Mouse (Mus musculus): ENCODE results near the gene Luc7l3.

Gene Luc7l3

GRCm38 (mm10) chr11:94336551-94336950, 14.8 kb upstream of the Luc7l3 start:
- DNase-seq (ENCODE audit: low spot score) = no peak

- no peak for DNase-seq (ENCODE audit: low spot score)
Measured at GRCm38 (mm10) chr11:94334386-94334968, 12.7 kb upstream of the Luc7l3 start.

DNA sequence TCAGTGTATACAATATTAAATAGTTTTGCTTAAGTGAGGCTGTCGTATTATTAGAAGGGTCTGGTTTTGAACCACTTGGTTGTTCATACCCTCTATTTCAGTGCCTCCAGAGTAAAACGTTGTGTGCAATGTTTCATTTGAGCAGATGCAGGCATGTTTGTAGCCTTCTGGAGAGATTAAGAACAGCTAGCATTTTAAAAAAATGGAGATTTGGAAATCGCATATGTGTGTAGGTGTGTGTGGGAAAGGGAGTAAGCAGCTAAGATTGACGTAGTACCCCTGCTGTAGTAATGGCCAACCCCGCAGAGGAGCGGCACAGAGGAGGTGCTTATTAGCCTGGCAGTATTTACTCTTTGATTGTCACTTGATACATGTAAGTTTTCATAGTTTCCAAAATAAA, 10.9 kb upstream of the Luc7l3 start:
- DNase-seq (ENCODE audit: low spot score) = no peak

- no peak for DNase-seq (ENCODE audit: low spot score)
Measured at GRCm38 (mm10) chr11:94330211-94330610, 8.4 kb upstream of the Luc7l3 start.

- DNase-seq (ENCODE audit: low spot score) = peak; percentile 59
Measured at GRCm38 (mm10) chr11:94329270-94329891, 7.6 kb upstream of the Luc7l3 start.

DNA sequence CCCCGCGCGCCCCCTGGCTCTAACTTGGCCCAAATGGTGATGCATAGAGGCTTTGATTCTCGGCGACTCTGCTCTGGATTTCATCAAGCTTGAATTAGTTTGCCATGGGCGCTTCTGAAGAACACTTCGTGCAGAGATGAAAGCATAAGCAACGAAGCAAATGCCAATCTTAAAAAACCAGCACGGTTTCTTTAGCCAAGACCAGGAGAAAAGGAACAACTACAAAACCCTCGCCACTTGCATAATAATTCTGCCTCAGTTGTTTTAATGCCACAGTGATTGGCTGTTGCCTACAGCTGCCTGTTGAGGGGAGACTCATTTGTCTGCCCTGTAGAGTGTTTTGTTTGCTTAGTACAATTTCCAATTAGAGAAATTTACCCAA, 6.8 kb upstream of the Luc7l3 start:
- peak; percentile 30 for DNase-seq (ENCODE audit: low spot score)

DNA sequence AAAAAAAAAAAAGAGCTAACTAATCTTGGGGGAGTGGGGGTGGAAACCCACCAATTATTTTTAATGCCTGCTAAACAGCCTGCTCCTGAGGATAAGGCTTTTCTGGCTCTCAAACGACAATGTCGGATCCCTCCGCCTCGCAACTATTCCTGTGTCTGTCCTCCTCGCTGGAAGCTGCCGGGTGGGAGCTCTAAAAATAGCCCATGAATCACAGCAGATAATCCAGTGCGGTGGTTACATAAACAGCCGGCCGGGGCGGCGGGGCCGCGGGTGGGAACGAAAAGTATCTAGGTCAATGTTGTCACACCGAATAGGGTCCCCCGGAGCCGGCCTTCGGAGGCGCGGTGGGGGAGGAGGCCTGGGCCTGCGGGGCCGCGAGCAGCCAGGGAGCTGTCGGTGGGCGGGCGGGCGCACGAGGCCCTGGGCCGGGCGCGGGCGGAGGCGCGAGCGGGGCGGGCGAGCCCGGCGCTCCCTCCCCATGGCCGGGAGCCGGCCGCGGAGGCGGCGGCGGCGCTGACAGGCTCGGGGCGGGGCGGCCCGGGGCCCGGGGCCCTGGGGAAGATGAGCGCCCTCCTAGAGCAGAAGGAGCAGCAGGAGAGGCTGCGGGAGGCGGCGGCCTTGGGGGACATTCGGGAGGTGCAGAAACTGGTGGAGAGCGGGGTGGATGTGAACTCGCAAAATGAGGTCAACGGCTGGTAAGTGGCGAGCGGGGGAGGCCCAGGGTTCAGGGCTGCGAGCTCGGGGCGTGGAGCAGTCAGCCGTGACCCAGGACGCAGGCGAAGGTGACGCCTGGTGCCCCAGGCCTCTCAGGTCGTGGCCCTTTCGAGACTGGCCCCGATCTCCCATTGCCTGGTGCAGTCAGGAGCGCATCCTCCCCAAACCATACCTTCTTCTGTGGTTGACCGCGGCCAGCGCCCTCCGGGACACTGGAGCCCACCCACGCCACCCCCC, 6.2 kb upstream of the Luc7l3 start, which contains the start of gene Ankrd40:
Gene Ankrd40, plus strand, starts transcription at position 309 of the 951 bp plus-strand sequence.
- DNase-seq (ENCODE audit: low spot score) = peak; percentile 97

- no peak for DNase-seq (ENCODE audit: low spot score)
Measured at GRCm38 (mm10) chr11:94326961-94327411, 5.2 kb upstream of the Luc7l3 start.

- no peak for DNase-seq (ENCODE audit: low spot score)
Measured at GRCm38 (mm10) chr11:94324618-94325017, 2.8 kb upstream of the Luc7l3 start.

DNA sequence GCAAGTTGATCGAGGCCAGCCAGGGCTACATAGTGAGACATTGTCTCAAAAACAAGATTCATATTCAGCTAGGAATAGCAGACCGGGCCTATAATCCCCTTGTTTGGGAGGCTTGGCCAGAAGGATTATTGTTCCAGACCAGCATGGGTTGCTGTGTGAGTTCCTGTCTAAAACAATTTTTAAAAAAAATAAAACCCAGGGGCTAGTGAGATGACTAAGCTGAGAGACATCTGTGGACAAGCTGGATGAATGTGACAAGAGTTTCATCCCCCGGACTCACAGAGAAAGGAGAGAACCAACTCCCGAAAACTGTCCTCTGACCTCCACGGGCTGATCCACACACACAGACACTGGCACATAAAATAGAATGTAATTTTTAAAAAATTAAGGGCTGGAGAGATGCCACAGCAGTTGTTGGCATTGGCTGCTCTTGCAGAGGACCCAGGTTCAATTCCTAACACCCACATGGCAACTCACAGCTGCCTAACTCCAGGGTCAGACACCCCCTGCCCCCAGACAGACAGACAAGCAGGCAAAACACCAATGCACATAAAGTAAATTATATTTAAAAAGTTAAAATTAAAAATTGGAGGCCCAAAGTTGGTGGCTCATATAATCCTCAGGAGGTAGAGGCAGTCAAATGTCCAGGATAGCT, 1.6 kb upstream of the Luc7l3 start:
- no peak for DNase-seq (ENCODE audit: low spot score)

DNA sequence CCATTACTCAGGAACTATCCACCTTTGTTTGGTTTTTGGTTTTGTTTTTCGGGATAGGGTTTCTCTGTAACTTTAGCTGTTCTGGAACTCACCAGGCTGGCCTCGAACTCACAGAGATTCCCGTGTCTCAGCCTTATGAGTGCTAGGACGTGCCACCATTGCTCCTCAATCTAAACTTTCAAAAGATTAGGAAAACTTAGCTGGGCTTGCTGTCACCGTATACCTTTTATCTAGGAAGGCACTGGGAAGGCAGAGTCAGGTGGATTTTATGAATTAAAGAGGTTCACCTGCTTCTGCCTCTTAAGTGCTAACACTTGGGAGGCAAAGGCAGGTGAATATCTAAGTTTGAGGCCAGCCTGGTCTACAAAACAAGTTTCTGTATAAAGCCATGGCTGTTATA, 848 bp upstream of the Luc7l3 start:
- no peak for DNase-seq (ENCODE audit: low spot score)

GRCm38 (mm10) chr11:94320969-94321930, 538 bp downstream of the Luc7l3 start:
- no peak for DNase-seq (ENCODE audit: low spot score)

DNA sequence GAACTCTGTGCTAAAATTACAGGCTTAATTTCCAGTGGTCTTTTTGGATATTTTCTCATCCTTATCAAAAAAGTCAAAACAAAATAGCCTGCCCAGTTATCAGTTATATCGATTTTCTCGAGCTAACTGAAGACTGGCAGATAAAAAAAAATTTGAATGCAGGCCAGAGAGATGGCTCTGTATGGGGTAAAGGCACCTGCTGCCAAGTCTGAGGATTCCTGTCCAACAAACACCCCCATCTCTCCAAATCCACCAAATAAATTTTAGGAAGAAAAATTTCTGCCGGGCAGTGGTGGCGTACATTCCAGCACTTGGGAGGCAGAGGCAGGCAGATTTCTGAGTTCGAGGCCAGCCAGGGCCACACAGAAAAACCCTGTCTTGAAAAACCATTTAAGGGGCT, 3.7 kb downstream of the Luc7l3 start:
- DNase-seq (ENCODE audit: low spot score) = no peak

DNA sequence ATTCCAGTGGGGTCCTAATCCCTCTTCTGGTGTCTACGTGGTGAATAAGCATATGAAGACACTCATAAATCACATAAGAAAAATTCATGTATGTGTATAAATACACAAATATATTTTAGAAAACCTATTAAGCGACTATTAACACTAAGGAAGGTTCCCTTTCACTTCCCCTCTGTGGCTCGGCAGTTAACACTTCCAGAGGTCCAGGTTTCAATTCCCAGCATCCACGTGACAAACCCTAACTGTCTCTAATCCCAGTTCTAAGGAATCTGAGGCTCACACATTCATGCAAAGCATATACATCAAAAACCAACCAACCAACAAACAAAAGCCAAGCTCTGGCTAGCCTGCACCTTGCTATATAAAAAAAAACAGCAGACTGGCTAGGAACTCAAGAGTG, 4.3 kb downstream of the Luc7l3 start:
- no peak for DNase-seq (ENCODE audit: low spot score)

DNA sequence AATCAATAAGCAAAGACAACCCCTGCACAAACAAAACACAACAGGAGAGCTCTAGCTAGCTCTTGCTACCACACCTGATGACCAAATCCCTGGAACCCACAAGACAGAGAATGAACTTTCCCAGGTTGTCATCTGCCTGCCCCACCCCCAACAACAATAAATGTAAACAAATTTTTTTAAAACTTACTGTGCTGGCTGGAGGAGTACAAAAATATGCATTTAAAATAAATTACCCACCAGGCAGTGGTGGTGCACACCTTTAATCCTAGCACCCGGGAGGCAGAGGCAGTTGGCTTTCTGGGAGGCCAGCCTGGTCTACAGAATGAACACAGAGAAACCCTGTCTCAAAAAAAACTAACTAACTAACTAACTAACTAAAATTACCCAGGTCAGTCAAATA, 4.8 kb downstream of the Luc7l3 start:
- DNase-seq (ENCODE audit: low spot score) = no peak

DNA sequence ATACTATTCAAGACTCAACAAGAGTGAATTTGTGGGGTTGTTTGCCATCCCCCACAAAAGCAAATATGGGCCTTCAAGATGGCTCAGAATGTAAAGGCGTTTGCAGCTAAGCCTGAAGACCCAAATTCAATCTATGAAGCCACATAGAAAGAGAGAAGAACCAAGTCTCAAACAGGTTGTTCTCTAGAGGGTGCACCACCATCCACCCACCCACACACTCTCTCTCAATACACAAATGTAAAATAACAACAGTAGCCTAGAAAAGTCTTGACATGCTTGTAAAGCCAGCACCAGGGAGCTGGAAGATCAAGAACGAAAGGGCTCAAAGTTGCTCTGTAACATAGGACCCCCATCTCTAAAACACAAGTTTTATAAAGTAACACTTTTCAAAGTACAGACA, 5.3 kb downstream of the Luc7l3 start:
- DNase-seq (ENCODE audit: low spot score) = no peak

GRCm38 (mm10) chr11:94315308-94315707, 6.5 kb downstream of the Luc7l3 start:
- DNase-seq (ENCODE audit: low spot score) = no peak

- no peak for DNase-seq (ENCODE audit: low spot score)
Measured at GRCm38 (mm10) chr11:94314098-94314652, 7.6 kb downstream of the Luc7l3 start.

DNA sequence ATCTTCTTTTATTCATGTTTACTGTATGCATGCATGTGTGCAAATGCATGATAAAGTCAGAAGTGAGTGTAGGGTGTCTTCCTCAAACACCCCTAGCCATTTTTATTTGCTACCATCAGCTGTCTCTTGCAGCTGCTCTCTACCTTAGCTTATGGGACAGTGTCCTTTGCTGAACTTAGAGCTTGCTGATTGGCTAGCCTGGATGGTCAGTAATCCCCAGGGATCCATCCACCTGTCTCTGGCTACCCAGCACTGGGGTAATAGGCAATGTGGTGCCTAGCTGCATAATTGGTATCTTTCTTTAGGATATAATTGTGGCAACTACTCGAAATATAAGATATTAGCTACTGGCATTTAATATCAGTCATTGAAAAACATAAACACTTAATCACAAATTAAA, 9.1 kb downstream of the Luc7l3 start:
- DNase-seq (ENCODE audit: low spot score) = no peak

DNA sequence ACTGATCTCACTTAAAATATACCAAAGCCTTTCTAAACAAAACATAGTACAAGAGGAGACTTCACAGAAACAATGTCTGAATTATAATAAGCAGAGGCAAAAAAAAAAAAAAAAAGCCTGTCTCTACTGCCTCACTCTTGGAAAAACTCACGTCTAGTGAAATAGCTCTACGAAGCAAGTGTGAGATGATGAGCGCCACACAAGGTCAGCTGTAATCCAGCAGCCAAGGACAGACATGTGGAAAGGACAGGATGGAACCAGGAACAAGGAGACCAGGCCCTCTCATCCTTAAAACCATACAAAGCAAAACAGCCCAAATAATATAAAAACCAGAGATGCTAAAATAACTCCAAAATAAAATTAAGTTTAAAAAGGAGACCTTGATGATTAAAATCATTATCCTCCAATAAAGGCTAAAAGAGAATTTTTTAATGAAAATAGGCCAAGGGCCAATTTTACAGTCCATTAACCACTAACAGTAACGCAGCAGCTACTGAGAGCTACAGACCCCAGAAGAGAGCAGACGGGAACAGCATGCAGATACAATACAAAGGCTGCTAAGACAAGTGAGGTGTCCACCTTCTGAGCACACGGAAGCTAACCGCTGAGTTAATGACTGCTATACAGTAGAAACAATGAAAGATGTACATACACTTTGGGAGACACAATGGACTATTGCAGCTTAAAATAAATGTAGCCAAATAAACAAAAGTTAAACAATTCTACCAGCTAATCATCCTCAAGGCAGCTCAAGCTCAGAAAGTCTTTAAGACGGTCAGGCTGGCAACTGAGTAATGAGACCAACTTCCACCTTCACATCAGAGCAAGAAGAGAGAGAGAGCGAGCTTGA, 26.6 kb downstream of the Luc7l3 start:
- DNase-seq (ENCODE audit: low spot score) = no peak

Measured in layer of hippocampus, adult 9-10 months (tissue).